Mouse (Mus musculus): ENCODE data around the gene Trpm7. TPM values are rescaled to one million over a fixed set of nuclear protein-coding genes. Genes with fewer than 3 reads are reported as not detected.

The Trpm7 gene
- total and polyA plus RNA-seq, 3 experiments = 22.3 to 23.1 TPM; not detected in 1

DNA sequence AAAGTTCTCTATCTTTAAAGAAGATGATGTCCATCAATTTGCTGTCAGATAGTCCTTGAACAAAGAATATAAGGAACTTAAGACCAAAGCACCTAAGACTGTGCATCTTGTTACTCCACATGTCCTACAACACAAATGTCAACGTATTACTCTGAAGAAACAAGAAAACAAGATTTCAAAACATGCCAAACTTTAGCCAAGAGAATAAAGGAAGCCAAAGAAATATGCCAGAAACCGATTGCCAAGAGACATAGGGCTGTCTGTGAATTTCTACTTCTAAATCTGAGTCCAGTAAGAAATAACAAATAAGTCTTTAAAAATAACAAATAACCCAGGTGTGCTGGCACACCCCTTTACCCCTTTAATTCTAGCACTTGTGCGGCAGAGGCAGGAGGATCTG, 11.0 kb downstream of the Trpm7 start:
- no peak for TF ChIP-seq ZMIZ1 (IDR thresholded peaks at IDR 0.05; ENCODE audit: low read depth, low read length)
- no peak for TF ChIP-seq POLR2AphosphoS2 (IDR thresholded peaks at IDR 0.05; ENCODE audit: low read length)
- no peak for TF ChIP-seq SMC3 (IDR thresholded peaks at IDR 0.05; ENCODE audit: low read depth, low read length)
- TF ChIP-seq EP300 (IDR thresholded peaks at IDR 0.05; ENCODE audit: low read depth in 1 of 2, low read length in 2 of 2) = no peak
- TF ChIP-seq ZNF384 (IDR thresholded peaks at IDR 0.05; ENCODE audit: low read depth, low read length) = no peak
- no peak for TF ChIP-seq CTCF (IDR thresholded peaks at IDR 0.05 in 2 of 3, conservative IDR thresholded peaks at IDR 0.05 in 1 of 3; ENCODE audit: control insufficient read depth in 1 of 3, insufficient read depth in 1 of 3, low read depth in 2 of 3, low read length in 3 of 3, poor library complexity in 1 of 3, severe bottlenecking in 1 of 3)
- TF ChIP-seq USF2 (IDR thresholded peaks at IDR 0.05; ENCODE audit: borderline replicate concordance in 1 of 2, insufficient read depth in 1 of 2, low read depth in 1 of 2, low read length in 2 of 2) = no peak
- no peak for TF ChIP-seq HCFC1 (IDR thresholded peaks at IDR 0.05; ENCODE audit: low read depth, low read length)
- TF ChIP-seq RAD21 (IDR thresholded peaks at IDR 0.05; ENCODE audit: low read depth, low read length) = no peak
- no peak for TF ChIP-seq MYC (IDR thresholded peaks at IDR 0.05; ENCODE audit: low read depth, low read length)
- no peak for TF ChIP-seq TCF12 (IDR thresholded peaks at IDR 0.05; ENCODE audit: low read depth, low read length)
- no peak for TF ChIP-seq UBTF (IDR thresholded peaks at IDR 0.05; ENCODE audit: borderline replicate concordance, insufficient read depth, low read depth, low read length)
- TF ChIP-seq MAX (IDR thresholded peaks at IDR 0.05; ENCODE audit: low read length) = no peak
- no peak for TF ChIP-seq POLR2A (IDR thresholded peaks at IDR 0.05; ENCODE audit: control insufficient read depth in 1 of 2, insufficient read depth in 1 of 2, low read depth in 1 of 2, low read length in 2 of 2, poor library complexity in 1 of 2)
- TF ChIP-seq BHLHE40 (IDR thresholded peaks at IDR 0.05; ENCODE audit: borderline replicate concordance, low read depth, low read length) = no peak
- TF ChIP-seq TAL1 (IDR thresholded peaks at IDR 0.05; ENCODE audit: low read length) = no peak
- peaks cover 0 to 4% of the 10 kb centered on the region in 2 experiments; a peak in 1 of 4 replicates for H3K4me1 ChIP-seq (ENCODE audit: control insufficient read depth in 1 of 2, insufficient read depth in 2 of 2, low read length in 2 of 2)

DNA sequence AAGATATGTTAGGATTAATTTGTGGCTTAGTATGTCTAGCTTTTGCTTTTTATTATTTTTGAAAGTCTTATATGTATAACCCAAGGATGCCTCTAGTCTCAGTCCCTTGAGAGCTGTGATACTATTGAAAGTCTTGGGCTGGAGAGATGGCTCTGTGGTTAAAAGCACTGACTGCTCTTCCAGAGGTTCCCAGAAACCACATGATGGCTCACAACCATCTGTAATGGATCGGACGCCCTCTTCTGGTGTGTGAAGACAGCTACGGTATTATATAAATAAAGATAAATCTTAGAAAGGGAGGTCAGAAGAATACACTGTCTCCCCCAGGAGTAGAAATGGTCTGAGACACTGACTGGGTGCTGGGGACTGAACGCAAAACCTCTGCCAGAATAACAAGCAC, 31.3 kb downstream of the Trpm7 start:
- H3K4me3 ChIP-seq (ENCODE audit: control insufficient read depth in 1 of 2, insufficient read depth in 1 of 2, low read depth in 2 of 2, low read length in 2 of 2) = no peak overlapping the region
- peaks cover 6 to 24% of the 10 kb centered on the region in 2 experiments for H3K36me3 ChIP-seq (ENCODE audit: control insufficient read depth in 1 of 2, insufficient read depth in 2 of 2, low read length in 2 of 2)
- TF ChIP-seq JUND (IDR thresholded peaks at IDR 0.05; ENCODE audit: low read depth, low read length) (no peak), NRF1 (IDR thresholded peaks at IDR 0.05; ENCODE audit: insufficient read depth, low read depth, low read length, poor library complexity, severe bottlenecking) (no peak), GATA1 (IDR thresholded peaks at IDR 0.05; ENCODE audit: low read depth, low read length) (no peak), TCF12 (IDR thresholded peaks at IDR 0.05; ENCODE audit: low read depth, low read length) (no peak), POLR2AphosphoS2 (IDR thresholded peaks at IDR 0.05; ENCODE audit: low read length) (no peak)
- H3K27ac ChIP-seq (ENCODE audit: control insufficient read depth, low read depth, low read length) = no peak overlapping the region
- H3K9me3 ChIP-seq (replicated peaks; ENCODE audit: insufficient read depth, low read length) = no peaks in the 10 kb centered on the region
- H3K79me2 ChIP-seq (ENCODE audit: control insufficient read depth, insufficient read depth, low read length, poor library complexity) = no peaks in the 10 kb centered on the region
- H3K4me1 ChIP-seq (ENCODE audit: control insufficient read depth in 1 of 2, insufficient read depth in 2 of 2, low read length in 2 of 2) = peaks cover 0 to 4% of the 10 kb centered on the region in 2 experiments; a peak in 2 of 4 replicates
- H3K9ac ChIP-seq (ENCODE audit: control insufficient read depth, low read depth, low read length, poor library complexity, severe bottlenecking) = no peak overlapping the region
- H3K27me3 ChIP-seq (ENCODE audit: control insufficient read depth in 1 of 2, insufficient read depth in 2 of 2, low read length in 2 of 2) = no peaks in the 10 kb centered on the region
- DNase-seq (ENCODE audit: low read depth, low spot score) = peak; percentile 28

More for the DNA sequence above, 11.0 kb downstream of the Trpm7 start:
- no peaks in the 10 kb centered on the region for H3K9me3 ChIP-seq (replicated peaks; ENCODE audit: insufficient read depth, low read length)
- no peak overlapping the region for H3K27ac ChIP-seq (ENCODE audit: control insufficient read depth, low read depth, low read length)
- H3K9ac ChIP-seq (ENCODE audit: control insufficient read depth, low read depth, low read length, poor library complexity, severe bottlenecking) = no peak overlapping the region
- H3K4me3 ChIP-seq (ENCODE audit: control insufficient read depth in 1 of 2, insufficient read depth in 1 of 2, low read depth in 2 of 2, low read length in 2 of 2) = no peak overlapping the region
- H3K79me2 ChIP-seq (ENCODE audit: control insufficient read depth, insufficient read depth, low read length, poor library complexity) = peaks cover 53% of the 10 kb centered on the region
- H3K27me3 ChIP-seq (ENCODE audit: control insufficient read depth in 1 of 2, insufficient read depth in 2 of 2, low read length in 2 of 2) = no peaks in the 10 kb centered on the region
- DNase-seq (ENCODE audit: low read depth, low spot score) = no peak
- H3K36me3 ChIP-seq (ENCODE audit: control insufficient read depth in 1 of 2, insufficient read depth in 2 of 2, low read length in 2 of 2) = peaks cover 0 to 9% of the 10 kb centered on the region in 2 experiments; a peak in 2 of 4 replicates

Measured in MEL (cell line).